Mouse (Mus musculus): Measurements from ENCODE around the gene Efna3. TPM values are rescaled to one million over a fixed set of nuclear protein-coding genes. Genes with fewer than 3 reads are reported as not detected.

Efna3 gene
- polyA plus RNA-seq, 1 experiment from 2014 or later, result 49.7 TPM

- H3K27me3 ChIP-seq, result 0 out of 2 replicates have a peak, but pooled peaks cover 9% of the 10 kb centered on the region
- no peak overlapping the region for H3K4me3 ChIP-seq
- no peak overlapping the region for H3K27ac ChIP-seq
- WGBS, result 73% methylated on average over 8 of the region's 8 CpGs
- H3K4me2 ChIP-seq, result no peak overlapping the region
- no peaks in the 10 kb centered on the region for H3K9me3 ChIP-seq
- ATAC-seq (ENCODE audit: low FRiP score), result no peak
- H3K9ac ChIP-seq, result no peak overlapping the region
- H3K36me3 ChIP-seq, result no peaks in the 10 kb centered on the region
- 0 out of 2 replicates have a peak, but pooled peaks cover 2% of the 10 kb centered on the region for H3K4me1 ChIP-seq (replicated peaks)
These were observed 17.0 kb downstream of the Efna3 start for GRCm38 (mm10) chr3:89305551-89306325.

GRCm38 (mm10) chr3:89305105-89305504 is 17.7 kb downstream of the Efna3 start:
- H3K27me3 ChIP-seq, result peaks cover 13% of the 10 kb centered on the region
- no peak for ATAC-seq (ENCODE audit: low FRiP score)
- no peak overlapping the region for H3K9ac ChIP-seq
- no peak overlapping the region for H3K4me3 ChIP-seq
- H3K4me2 ChIP-seq, result no peak overlapping the region
- no peaks in the 10 kb centered on the region for H3K36me3 ChIP-seq
- H3K27ac ChIP-seq, result no peak overlapping the region
- H3K4me1 ChIP-seq (replicated peaks), result peaks cover 3% of the 10 kb centered on the region; the same call in 1 of the 2 replicates
- WGBS, result 73% methylated on average over 4 of the region's 4 CpGs
- no peaks in the 10 kb centered on the region for H3K9me3 ChIP-seq

- no peak for ATAC-seq (ENCODE audit: low FRiP score)
These were observed 18.3 kb downstream of the Efna3 start for GRCm38 (mm10) chr3:89304440-89304839.

GRCm38 (mm10) chr3:89300514-89300913 is 22.3 kb downstream of the Efna3 start:
- Histone ChIP-seq H3K9me3 (no peaks in the 10 kb centered on the region), H3K4me1 (replicated peaks) (peaks cover 12% of the 10 kb centered on the region), H3K4me2 (no peak overlapping the region), H3K4me3 (no peak overlapping the region), H3K9ac (no peak overlapping the region), H3K27me3 (peaks cover 24% of the 10 kb centered on the region), H3K36me3 (no peaks in the 10 kb centered on the region), H3K27ac (no peak overlapping the region)
- ATAC-seq (ENCODE audit: low FRiP score), result no peak
- 76% methylated on average over 2 of the region's 2 CpGs for WGBS

More at GRCm38 (mm10) chr3:89304440-89304839, 18.3 kb downstream of the Efna3 start:
- 63% methylated on average over 6 of the region's 6 CpGs for WGBS
- H3K9me3 ChIP-seq, result no peaks in the 10 kb centered on the region
- no peak overlapping the region for H3K4me3 ChIP-seq
- no peaks in the 10 kb centered on the region for H3K36me3 ChIP-seq
- no peak overlapping the region for H3K4me2 ChIP-seq
- no peak overlapping the region for H3K9ac ChIP-seq
- H3K27ac ChIP-seq, result no peak overlapping the region
- H3K4me1 ChIP-seq (replicated peaks), result peaks cover 10% of the 10 kb centered on the region
- peaks cover 16% of the 10 kb centered on the region for H3K27me3 ChIP-seq

- Histone ChIP-seq H3K27me3 (peaks cover 24% of the 10 kb centered on the region), H3K4me2 (peak overlapping the region; percentile 45), H3K36me3 (no peaks in the 10 kb centered on the region), H3K9ac (no peak overlapping the region), H3K4me3 (peak overlapping the region; percentile 15; the same call in 1 of the 2 replicates), H3K27ac (no peak overlapping the region), H3K4me1 (replicated peaks) (peaks cover 9% of the 10 kb centered on the region), H3K9me3 (no peaks in the 10 kb centered on the region)
- WGBS, result 71% methylated on average over 1 of the region's 1 CpGs
- ATAC-seq (ENCODE audit: low FRiP score), result no peak
These were observed 22.7 kb downstream of the Efna3 start for GRCm38 (mm10) chr3:89300071-89300470.

- peaks cover 24% of the 10 kb centered on the region for H3K27me3 ChIP-seq
- peak overlapping the region; percentile 45 for H3K4me2 ChIP-seq
- peak overlapping the region; percentile 55; the same call in 1 of the 2 replicates for H3K9ac ChIP-seq
- WGBS, result 8% methylated on average over 14 of the region's 14 CpGs
- no peak for ATAC-seq (ENCODE audit: low FRiP score)
- H3K4me1 ChIP-seq (replicated peaks), result peaks cover 9% of the 10 kb centered on the region
- H3K9me3 ChIP-seq, result no peaks in the 10 kb centered on the region
- H3K36me3 ChIP-seq, result no peaks in the 10 kb centered on the region
- no peak overlapping the region for H3K27ac ChIP-seq
- H3K4me3 ChIP-seq, result peak overlapping the region; percentile 15
These were observed 23.3 kb downstream of the Efna3 start for GRCm38 (mm10) chr3:89299499-89299898.

GRCm38 (mm10) chr3:89298908-89299307 is 23.9 kb downstream of the Efna3 start:
- no peaks in the 10 kb centered on the region for H3K36me3 ChIP-seq
- 80% methylated on average over 6 of the region's 6 CpGs for WGBS
- peaks cover 9% of the 10 kb centered on the region for H3K4me1 ChIP-seq (replicated peaks)
- ATAC-seq (ENCODE audit: low FRiP score), result no peak
- H3K9me3 ChIP-seq, result no peaks in the 10 kb centered on the region
- H3K9ac ChIP-seq, result no peak overlapping the region
- H3K4me3 ChIP-seq, result no peak overlapping the region
- no peak overlapping the region for H3K4me2 ChIP-seq
- H3K27ac ChIP-seq, result no peak overlapping the region
- peaks cover 24% of the 10 kb centered on the region for H3K27me3 ChIP-seq

GRCm38 (mm10) chr3:89296761-89297396 is 25.9 kb downstream of the Efna3 start:
- no peak overlapping the region for H3K4me2 ChIP-seq
- H3K27me3 ChIP-seq, result peaks cover 15% of the 10 kb centered on the region
- no peak overlapping the region for H3K4me3 ChIP-seq
- WGBS, result 84% methylated on average over 11 of the region's 11 CpGs
- H3K9ac ChIP-seq, result no peak overlapping the region
- H3K4me1 ChIP-seq (replicated peaks), result peaks cover 9% of the 10 kb centered on the region
- no peaks in the 10 kb centered on the region for H3K9me3 ChIP-seq
- no peaks in the 10 kb centered on the region for H3K36me3 ChIP-seq
- no peak overlapping the region for H3K27ac ChIP-seq
- ATAC-seq (ENCODE audit: low FRiP score), result no peak

- H3K9me3 ChIP-seq, result no peaks in the 10 kb centered on the region
- H3K4me2 ChIP-seq, result no peak overlapping the region
- 84% methylated on average over 8 of the region's 8 CpGs for WGBS
- H3K4me3 ChIP-seq, result no peak overlapping the region
- no peak for ATAC-seq (ENCODE audit: low FRiP score)
- peaks cover 15% of the 10 kb centered on the region for H3K27me3 ChIP-seq
- H3K36me3 ChIP-seq, result no peaks in the 10 kb centered on the region
- H3K4me1 ChIP-seq (replicated peaks), result peaks cover 9% of the 10 kb centered on the region
- H3K9ac ChIP-seq, result no peak overlapping the region
- H3K27ac ChIP-seq, result no peak overlapping the region
These were observed 27.0 kb downstream of the Efna3 start for GRCm38 (mm10) chr3:89295685-89296230.

GRCm38 (mm10) chr3:89294195-89294594 is 28.6 kb downstream of the Efna3 start:
- no peak overlapping the region for H3K4me3 ChIP-seq
- ATAC-seq (ENCODE audit: low FRiP score), result no peak
- H3K9me3 ChIP-seq, result no peaks in the 10 kb centered on the region
- H3K36me3 ChIP-seq, result no peaks in the 10 kb centered on the region
- no peak overlapping the region for H3K4me2 ChIP-seq
- peaks cover 7% of the 10 kb centered on the region; the same call in 1 of the 2 replicates for H3K27me3 ChIP-seq
- no peak overlapping the region for H3K9ac ChIP-seq
- 80% methylated on average over 5 of the region's 5 CpGs for WGBS
- H3K27ac ChIP-seq, result no peak overlapping the region
- no peaks in the 10 kb centered on the region for H3K4me1 ChIP-seq (replicated peaks)

GRCm38 (mm10) chr3:89293247-89293918 is 29.4 kb downstream of the Efna3 start:
- no peaks in the 10 kb centered on the region for H3K36me3 ChIP-seq
- no peaks in the 10 kb centered on the region for H3K4me1 ChIP-seq (replicated peaks)
- no peaks in the 10 kb centered on the region for H3K9me3 ChIP-seq
- no peak overlapping the region for H3K9ac ChIP-seq
- 0 out of 2 replicates have a peak, but pooled peaks cover under 1% of the 10 kb centered on the region for H3K27me3 ChIP-seq
- ATAC-seq (ENCODE audit: low FRiP score), result no peak
- no peak overlapping the region for H3K4me3 ChIP-seq
- H3K4me2 ChIP-seq, result no peak overlapping the region
- no peak overlapping the region for H3K27ac ChIP-seq
- WGBS, result 92% methylated on average over 11 of the region's 11 CpGs

- Histone ChIP-seq H3K4me2 (no peak overlapping the region), H3K4me1 (replicated peaks) (no peaks in the 10 kb centered on the region), H3K36me3 (no peaks in the 10 kb centered on the region), H3K9me3 (no peaks in the 10 kb centered on the region), H3K4me3 (no peak overlapping the region), H3K27ac (no peak overlapping the region), H3K27me3 (no peaks in the 10 kb centered on the region), H3K9ac (no peak overlapping the region)
- 79% methylated on average over 5 of the region's 5 CpGs for WGBS
- ATAC-seq (ENCODE audit: low FRiP score), result no peak
These were observed 30.5 kb downstream of the Efna3 start for GRCm38 (mm10) chr3:89292303-89292702.

Measured in hindbrain, embryonic 13.5 days (tissue).